Mouse (Mus musculus): ENCODE measurements around the gene S1pr4. TPM values are rescaled to one million over a fixed set of nuclear protein-coding genes. Genes with fewer than 3 reads are reported as not detected.

S1pr4 gene
- total RNA-seq, 2 experiments from 2014 or later: 0.30 TPM; not detected in 1

DNA sequence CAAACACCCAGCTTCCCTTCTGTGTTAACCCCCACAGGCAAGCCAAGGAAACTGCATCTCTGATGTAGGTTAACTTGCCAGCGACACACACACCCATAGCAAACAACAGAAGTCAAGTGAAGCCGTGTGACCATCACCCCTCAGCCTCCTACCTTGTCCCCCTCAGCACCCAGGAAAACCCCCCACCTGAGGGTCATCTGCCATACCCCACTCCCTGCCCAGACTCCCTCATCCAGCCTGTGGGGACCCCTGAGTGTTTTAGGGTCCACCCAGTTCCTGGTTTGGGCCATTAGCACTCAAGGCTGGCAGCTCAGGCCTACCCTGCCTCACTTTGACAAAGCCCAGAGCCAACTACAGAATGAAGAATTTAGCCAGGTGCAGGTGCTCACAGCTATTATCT lies 33.9 kb downstream of the S1pr4 start:
- peak in 1 of 2 experiments; percentile 11 for DNase-seq (ENCODE audit: low spot score in 2 of 2)

DNA sequence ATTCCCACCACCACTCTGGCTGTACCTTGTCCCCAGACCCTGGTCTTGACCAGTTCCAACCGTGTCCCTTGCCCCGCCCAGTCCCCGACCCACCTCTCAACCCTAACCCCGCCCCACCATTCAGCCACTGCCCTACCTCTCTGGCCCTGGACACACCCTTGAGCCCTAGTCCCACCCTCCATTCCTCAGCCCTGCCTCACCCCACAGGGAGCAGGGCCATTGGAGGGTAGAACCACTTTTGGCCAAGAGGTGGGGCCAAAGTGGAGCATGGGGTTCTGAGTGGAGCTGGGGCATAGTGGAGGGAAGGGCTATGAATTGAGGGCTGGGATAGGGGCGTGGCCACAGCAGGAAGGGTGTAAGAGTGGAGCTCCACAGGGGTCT lies 34.7 kb downstream of the S1pr4 start:
- peak in 1 of 2 experiments; percentile 15 for DNase-seq (ENCODE audit: low spot score in 2 of 2)

DNA sequence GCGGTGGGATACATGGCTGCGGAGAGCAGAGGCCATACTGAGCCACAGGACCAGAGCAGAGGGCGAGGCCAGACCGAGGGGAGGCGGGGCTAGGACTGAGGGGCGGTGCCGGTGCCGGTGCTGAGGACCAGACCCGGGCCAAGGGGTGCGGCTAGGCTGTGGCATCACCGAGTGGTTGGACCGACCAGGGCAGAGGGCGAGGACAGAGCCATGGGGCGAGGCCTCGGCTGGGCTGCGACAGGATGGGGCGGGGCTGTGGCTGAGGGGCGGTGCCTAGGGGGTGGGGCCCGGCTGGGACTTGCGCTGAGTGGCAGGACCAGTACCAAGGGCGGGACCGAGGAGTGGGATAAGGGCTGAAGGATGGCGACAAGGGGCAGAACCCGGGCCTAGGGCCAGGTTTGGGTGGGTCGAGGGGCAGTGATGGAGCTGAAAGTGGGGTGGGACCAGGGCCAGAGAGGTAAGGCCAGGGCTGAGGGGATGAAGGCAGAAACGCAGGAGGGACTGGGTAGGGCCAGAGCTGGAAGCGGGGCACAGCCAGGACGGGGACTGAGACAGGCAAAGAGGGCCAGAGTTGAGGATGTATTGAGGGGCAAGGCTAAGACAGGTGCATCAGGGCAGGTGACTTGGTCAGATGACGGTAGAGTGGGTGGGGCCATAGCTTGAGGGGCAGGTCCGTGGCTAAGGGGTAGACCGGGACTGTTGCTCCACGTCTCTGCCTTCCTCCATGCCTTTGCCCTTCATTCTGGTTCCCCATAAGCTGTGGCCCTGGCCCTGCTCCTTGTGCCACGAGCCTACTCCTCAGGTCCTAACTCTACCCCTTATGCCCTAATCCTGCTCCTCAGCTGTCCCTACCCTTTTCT lies 35.3 kb downstream of the S1pr4 start:
- peak; percentile 30 to 49 for DNase-seq (ENCODE audit: low spot score in 2 of 2)

DNA sequence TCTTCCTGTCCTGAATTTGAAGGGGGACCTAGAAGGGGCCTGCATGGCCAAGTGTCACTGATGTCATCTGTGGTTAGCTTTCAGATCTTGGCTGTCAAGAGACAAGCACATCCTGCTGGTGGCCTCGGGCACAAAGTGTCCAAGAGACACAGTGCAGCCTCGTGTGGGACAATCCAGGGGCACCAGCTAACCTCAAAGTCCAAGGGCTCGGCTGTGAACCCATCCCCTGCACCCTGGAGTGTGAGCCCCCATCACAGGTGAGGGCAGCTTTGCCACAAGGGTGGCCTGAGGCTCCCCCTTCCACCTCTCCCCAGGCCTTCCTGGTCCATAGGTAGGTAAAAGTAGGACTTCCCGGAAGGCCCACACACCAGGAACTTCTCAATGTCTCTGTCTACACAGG lies 36.4 kb downstream of the S1pr4 start:
- DNase-seq (ENCODE audit: low spot score in 2 of 2): peak; percentile 7 to 14

DNA sequence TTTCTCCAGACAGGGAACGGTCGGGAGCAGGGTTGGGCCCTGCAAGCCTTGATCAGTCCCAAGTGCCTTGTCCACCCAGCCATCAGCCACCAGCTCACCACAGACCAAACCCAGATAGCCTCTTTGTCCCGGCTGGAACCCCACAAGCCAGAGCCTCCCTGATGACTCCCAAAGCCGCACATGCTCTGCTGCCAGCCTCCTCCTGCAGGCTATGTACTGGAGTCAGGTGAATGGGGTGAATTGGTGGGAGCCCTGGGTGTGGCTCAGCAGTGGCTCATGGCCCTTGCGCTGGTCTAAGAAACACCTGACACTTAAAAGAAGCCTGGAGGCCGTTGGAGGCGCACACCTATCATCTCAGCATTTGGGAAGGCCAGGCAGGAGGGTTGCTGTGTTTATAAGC lies 37.0 kb downstream of the S1pr4 start:
- peak in 1 of 2 experiments; percentile 10 for DNase-seq (ENCODE audit: low spot score in 2 of 2)

DNA sequence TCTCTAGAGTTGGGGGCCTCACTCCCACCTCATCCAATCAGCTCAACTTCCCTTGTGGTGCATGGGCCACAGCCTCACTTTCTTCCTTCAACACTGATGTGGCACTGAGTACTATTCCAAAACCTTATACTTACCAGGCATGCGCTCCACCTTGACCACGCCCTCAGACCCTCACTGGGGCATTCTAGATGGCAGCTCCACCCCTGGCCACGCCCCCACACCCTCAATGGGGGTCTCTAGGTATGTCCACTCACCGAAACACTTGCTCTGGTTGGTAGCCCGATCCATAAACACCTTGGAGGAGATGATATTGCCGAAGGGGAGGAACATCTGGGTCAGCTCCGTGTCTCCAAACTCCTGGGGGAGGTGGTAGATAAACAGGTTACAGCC lies 37.5 kb downstream of the S1pr4 start:
- peak in 1 of 2 experiments; percentile 8 for DNase-seq (ENCODE audit: low spot score in 2 of 2)

DNA sequence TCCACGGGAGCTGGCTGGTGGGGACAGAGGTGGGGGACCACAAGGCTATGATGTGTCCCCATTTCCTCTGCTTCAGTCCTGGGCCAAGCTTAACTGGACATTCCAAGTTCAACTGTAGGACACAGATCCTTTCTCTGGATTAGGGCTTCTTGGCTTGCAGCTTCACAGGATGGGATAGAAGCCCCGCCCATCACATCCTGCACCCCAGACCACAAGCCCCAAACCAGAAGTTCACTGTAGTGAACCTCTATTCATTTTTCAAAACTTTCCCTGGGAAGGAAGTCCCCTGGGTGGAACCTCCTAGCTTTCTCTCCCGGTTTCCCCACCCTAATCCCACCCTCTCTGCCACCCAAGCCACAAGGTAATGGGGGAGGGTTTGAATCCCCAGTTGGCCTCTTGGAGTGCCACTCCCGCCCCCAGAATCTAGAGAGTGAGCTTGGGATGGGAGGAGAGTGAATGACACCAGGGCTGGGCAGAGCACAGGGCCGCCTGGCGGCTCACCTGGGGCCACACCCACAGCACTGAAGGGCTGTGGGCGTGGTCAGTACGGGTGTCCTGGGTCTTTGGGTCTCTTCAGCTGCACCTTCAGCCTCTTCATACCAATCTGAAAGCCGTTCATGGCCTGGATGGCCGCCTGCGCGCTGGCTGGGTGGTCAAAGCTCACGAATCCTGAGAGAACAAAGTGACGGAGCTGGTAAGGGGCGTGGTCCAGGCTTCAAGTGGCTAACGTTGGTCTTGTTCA lies 38.1 kb downstream of the S1pr4 start:
- peak in 1 of 2 experiments; percentile 19 for DNase-seq (ENCODE audit: low spot score in 2 of 2)

DNA sequence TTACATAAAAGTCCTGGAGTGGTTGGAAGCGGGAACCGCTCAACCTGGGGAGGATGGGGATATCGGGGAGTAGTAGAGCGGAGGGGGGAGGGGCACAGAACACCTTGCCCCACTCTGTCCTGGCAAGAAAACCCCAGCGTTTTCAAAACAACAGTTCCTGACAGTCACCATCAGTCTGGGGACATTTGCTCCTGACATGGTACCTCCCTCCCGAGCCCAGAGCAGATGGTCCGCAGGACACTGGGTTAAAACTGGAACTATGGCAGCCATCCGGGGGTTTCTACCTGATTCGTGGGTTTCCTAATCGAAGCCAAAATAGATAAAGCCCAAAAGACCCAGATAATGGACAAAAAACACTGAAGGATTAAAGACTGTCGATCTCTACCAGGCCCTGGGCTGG lies 39.0 kb downstream of the S1pr4 start:
- DNase-seq (ENCODE audit: low spot score in 2 of 2): no peak

DNA sequence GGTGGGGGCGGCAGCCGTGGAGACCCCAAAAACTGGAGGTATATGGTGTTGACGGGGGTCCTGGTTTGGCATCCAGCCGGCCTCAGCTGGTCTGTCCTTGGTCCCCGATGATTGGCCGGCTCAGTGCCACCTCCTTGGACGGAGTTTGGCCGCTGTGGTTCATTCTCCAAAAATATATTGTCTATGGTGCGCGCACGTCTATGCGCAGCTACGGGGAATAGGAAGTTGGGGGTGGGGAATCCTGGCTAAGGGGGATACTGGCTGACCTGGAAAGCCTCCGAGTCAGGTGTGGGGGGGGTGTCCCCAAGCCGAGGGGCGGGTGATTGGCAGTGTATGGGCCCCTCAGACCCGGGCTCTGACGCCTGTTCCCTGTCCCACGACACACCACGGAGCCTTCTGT lies 39.5 kb downstream of the S1pr4 start:
- DNase-seq (ENCODE audit: low spot score in 2 of 2): peak; percentile 10 to 20

DNA sequence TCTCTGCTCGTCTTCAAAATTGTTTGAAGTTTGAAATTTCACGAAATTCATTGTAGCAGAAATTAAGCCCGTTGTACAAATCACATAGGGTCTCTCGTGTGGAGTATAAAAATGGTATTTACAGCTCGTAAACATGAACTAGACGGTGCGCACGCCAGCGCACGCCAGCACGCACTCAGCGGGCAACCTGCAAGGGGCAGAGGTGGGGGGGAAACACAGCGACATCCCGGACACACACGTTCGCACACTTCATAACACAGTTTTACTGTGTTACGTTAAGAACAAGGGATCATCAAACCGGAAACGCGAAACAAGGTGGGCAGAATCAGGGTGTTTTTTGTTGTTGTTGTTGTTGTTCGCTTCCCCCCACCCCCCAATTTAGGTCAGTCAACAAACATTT lies 40.5 kb downstream of the S1pr4 start:
- peak in 1 of 2 experiments; percentile 13 for DNase-seq (ENCODE audit: low spot score in 2 of 2)

DNA sequence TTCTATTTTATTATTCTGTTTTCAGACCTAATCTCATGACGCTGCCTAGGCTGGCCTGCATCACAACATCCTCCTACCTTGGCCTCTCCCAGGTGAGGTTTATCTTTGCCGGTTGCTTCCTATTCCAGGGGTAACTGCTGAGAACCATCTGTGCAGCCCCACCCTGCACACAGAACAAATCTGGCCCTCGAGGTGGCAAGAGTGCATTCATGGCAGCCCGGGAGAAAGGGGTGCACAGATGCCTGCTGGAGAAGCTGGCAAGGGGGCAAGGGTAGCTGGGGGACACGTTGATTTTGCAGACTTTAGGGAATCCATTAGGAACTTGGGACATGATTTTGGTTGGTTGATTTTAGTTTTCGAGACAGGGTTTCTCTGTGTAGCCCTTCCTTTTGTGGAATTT lies 41.7 kb downstream of the S1pr4 start:
- peak in 1 of 2 experiments; percentile 12 for DNase-seq (ENCODE audit: low spot score in 2 of 2)

DNA sequence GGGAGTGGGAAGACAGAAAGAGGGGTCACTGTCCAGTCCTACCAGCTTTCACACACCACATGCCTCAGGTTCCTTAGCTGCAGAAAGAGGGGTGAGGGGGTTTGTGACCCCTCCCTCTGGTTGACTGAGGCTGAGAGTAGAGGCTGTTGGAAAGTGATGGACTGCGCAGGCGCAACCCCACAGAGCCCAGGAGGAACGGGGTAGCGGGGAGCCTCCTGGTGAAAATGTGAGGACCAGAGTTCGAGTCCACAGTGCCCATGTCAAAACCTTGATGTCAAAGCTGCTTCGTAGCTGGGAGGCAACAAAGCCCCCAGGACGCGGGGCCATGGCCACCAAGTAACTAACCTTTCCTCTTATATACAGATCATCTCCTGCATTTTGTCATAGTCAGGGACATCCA lies 42.3 kb downstream of the S1pr4 start:
- DNase-seq (ENCODE audit: low spot score in 2 of 2): peak; percentile 6 to 16

DNA sequence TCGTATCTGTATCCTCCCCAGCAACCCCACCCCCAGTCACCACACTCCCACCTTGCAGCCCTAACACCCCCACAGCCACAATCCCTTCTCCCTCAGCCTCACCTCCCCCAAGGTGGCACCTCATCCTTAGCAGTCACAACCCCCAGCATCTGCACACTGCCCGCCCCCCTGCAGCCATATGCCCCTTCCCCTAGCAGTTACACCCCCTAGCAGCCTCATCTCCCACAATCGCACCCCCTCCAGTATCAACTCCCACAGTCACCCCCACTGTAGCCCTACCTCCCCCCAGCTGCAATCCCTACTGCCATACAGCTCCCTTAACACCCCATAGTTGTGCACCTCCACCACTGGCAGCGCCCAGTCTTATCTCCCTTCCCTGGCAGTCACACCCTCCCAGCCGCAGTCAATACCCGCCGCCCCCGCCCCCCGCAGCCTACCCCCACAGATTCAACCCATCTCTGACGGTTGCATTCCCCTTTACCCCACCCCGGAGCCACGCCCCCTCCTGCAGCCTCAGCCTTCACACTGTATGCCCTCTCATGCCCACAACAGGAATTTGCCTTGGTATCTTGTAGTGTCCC lies 42.9 kb downstream of the S1pr4 start:
- no peak for DNase-seq (ENCODE audit: low spot score in 2 of 2)

DNA sequence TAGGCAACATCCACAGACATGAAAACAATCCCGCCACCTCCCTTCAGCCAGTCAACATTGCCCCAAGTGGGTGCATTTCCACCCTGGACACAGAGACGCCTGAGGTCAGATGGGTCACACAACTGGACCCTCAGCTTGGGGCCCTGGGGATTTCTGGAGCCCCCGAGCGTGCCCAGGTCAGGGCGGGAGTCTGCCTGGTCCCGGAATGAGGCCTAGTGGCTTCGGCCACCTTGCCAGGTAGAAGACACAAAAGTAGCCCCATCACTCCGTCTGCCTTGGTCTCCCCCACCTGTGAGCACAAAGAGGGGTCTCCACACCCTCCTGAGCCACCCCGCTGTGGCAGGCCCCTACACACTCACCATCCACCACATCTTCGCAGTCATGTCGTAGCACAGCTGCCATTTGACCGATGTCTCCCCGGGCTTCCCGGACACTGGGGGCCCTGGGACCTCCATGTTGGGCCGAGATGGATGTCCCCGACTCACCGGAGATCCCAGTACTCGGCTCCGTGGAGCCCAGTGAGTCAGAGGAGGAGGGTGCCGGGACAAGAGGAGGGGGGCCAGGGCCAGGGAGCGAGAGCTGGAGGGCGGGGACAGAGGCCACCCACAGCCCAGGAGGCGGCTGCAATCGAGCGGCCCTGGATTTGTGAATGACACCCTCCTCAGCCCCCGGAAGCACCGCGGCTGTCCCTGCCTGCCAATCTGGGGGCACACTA lies 44.6 kb downstream of the S1pr4 start, which contains the start of gene Nfic:
Gene Nfic (minus strand): TSS at position 455 of the 715 bp plus-strand sequence.
- peak in 1 of 2 experiments; percentile 10 for DNase-seq (ENCODE audit: low spot score in 2 of 2)

DNA sequence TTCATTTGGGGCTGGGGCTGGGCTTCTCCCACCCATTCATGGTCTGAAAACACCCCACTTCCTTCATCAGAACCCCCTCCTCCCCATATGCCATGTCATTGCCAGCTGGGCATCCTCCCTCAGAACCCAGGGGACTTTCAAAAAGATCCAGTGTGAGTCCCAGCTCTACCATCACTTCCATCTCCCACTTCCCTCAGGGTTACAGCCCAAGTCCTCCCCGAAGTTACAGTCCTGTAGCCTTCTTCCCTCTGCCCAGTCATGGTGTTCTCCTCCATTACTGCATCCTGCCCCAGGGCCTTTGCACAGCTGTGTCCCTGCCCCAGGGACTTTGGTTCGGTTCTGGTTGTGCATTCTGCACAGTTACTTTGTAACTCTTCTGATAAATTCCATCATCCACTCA lies 45.8 kb downstream of the S1pr4 start:
- peak in 1 of 2 experiments; percentile 10 for DNase-seq (ENCODE audit: low spot score in 2 of 2)

DNA sequence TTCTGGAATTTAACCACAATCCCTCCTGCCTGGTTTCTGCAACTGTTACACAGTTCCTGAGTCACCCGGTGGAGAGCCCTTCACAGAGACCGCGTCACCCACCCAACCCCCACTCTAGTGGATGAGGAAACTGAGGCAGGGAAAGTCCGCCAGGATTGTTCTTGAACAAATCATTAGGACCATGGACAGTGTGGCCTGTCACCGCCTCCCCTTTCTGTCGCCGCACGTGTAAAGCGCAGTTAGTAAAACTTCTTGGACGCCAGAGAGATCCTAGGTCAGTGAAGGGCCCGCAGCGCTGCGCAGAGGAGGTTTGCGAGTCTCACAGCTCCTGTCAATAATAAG lies 47.0 kb downstream of the S1pr4 start:
- DNase-seq (ENCODE audit: low spot score in 2 of 2): peak in 1 of 2 experiments; percentile 4

DNA sequence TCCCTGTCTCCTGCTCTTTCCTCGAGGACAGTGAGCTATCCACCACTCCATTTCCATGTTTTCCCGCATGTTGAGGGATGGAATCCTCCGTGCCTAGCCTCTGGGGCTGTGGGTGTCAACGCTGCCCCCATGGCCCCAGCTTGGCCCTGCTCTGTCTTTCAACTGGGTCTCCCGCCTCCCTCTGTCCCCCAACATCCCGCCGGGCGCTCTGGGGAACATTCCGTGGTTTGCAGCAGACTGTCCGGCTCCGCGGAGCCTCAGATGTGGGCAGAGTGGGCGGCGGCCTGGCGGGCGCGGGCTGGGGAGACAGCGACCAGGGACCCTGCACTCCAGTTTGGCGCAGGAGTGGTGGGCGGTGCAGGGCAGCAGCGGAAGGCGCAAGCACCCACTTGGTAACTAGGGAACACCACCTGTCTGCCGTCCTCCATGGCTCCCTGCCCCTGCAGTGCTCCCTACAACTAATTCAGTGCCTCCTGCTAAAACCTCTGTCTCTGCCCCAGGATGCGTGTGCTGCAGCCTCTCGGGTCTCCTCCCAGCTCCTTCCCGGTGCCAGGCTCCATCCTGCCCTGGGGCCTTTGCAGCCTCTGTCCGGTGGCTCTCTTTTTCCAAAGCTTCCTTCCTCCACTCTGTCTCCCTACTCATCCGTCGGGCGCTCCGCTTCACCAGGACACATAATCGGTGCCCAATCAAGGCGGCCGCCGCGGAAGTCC lies 47.5 kb downstream of the S1pr4 start:
- peak; percentile 10 to 12 for DNase-seq (ENCODE audit: low spot score in 2 of 2)

DNA sequence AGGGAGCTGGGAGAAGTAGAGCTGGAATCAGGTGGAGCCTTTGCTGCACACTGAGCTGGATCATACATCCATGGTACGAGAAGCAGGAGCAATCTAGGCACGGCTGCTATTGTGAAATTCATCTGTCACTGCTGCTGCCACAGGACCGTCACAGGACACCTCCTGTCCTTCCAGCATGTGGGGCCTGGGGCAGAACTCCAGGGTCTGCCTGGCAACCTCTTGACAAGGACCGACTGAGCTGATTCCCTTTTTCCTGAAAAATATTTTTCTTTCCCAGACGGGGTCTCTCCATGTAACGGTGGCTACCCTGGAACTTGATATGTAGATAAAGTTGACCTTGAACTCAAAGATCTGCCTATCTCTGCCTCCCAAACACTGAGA lies 48.6 kb downstream of the S1pr4 start:
- peak in 1 of 2 experiments; percentile 10 for DNase-seq (ENCODE audit: low spot score in 2 of 2)

DNA sequence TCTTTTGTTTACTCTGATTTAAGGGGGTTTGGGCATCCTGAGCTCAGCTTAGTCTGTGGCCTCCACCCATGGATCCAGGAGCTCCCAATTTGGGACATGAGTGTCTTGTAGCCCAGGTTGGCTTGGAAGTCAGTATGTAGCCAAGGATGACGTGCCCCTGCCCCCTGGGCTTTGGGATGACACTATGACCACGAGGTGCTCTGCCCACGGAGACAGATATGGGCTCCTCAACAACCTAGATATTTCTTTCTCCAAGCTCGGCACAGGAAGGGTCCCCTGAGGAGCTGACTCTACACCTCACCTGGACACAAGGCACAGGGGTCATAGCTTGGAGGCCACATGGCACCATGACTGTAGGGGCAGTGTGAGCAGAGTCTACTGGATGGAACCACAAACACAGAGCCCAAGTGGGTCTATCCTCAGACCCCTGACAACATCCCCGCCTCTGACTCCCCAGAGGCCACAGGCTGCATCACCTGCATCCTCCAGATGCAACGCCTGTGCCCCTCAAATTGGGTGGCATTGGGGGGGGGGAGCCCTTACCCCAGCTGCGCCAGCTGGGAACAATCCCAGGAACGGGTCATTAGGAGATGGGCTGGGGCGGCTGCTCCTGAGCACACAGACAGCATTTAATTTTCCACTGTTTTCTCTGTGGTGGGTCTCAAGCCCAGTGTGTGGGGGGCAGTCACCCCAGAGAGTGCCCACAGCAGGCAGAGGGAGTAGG lies 49.1 kb downstream of the S1pr4 start:
- no peak for DNase-seq (ENCODE audit: low spot score in 2 of 2)

DNA sequence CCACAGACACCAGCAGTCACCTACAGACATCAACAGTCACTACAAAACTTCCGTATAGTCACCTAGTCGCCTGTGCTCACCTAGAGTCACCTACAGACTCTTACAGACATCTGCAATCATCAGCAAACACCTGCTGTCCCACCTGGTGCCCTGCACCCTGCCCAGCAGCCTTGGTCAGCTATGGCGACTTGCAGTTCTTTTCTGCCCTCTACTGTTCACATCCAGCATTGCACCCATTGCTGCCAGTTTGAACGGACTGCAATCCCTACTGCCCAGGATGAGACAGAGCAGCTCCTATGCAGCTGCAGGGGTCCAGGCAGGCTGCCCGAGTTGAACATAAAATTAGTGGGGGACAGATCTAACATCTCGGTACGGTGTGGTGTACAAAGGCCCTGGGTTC lies 49.8 kb downstream of the S1pr4 start:
- DNase-seq (ENCODE audit: low spot score in 2 of 2): peak; percentile 87 to 88

Measured in layer of hippocampus, postnatal 10 days (tissue).